Mouse (Mus musculus) CH12.LX (cell line): ENCODE data around the gene Trdn. TPM values are rescaled to one million over a fixed set of nuclear protein-coding genes. Genes with fewer than 3 reads are reported as not detected.

Source experiments
- DNase-seq: peaks from one replicate; pipeline ENCODE4 v3.0.0-alpha.2; 2013; ENCODE audit errors: extremely low read depth
- H3K27ac ChIP-seq: 2 replicates; pipeline ENCODE4 v1.5.1; 2012; ENCODE audit warnings: low read depth, mild to moderate bottlenecking, control low read depth, moderate library complexity; ENCODE audit not compliant: insufficient read depth
- H3K27me3 ChIP-seq: replicated peaks from 2 replicates; pipeline ENCODE3; 2012; ENCODE audit warnings: inconsistent platforms
- H3K36me3 ChIP-seq, 2 experiments: replicated peaks in 1 of 2; 2 replicates each; pipeline versions ENCODE3 to v1.6.1; 2012; ENCODE audit warnings: inconsistent platforms in 1 of 2, low read length in 1 of 2, mild to moderate bottlenecking in 1 of 2, mixed read lengths in 1 of 2, moderate library complexity in 1 of 2; ENCODE audit not compliant: control insufficient read depth in 1 of 2, insufficient read depth in 1 of 2
- H3K4me1 ChIP-seq, 2 experiments: 2 replicates each; pipeline ENCODE4 v1.6.1; 2012; ENCODE audit warnings: inconsistent platforms in 1 of 2, moderate library complexity in 1 of 2; ENCODE audit not compliant: insufficient read depth in 2 of 2, control insufficient read depth in 1 of 2
- H3K4me2 ChIP-seq: 2 replicates; pipeline ENCODE4 v1.6.1; 2012; ENCODE audit warnings: low read depth, mild to moderate bottlenecking, control low read depth; ENCODE audit not compliant: poor library complexity, insufficient read depth, severe bottlenecking
- H3K4me3 ChIP-seq, 3 experiments: fragments of 150-350 bp in 1 of 3; sonication (generic) in 1 of 3; replicated peaks in 1 of 3; 2 replicates each; pipeline versions ENCODE3 to v1.5.1; 2011 to 2012; ENCODE audit warnings: low read depth in 2 of 3, low read length in 2 of 3, mild to moderate bottlenecking in 2 of 3, moderate library complexity in 2 of 3, control low read depth in 1 of 3, improper control_type of control experiment in 1 of 3, inconsistent platforms in 1 of 3, mixed read lengths in 1 of 3; ENCODE audit not compliant: poor library complexity in 1 of 3
- H3K79me2 ChIP-seq: replicated peaks from 2 replicates; pipeline ENCODE4 v1.6.1; 2012; ENCODE audit warnings: mild to moderate bottlenecking, moderate library complexity; ENCODE audit not compliant: control insufficient read depth, poor library complexity, insufficient read depth, severe bottlenecking; ENCODE audit errors: extremely low read depth
- H3K9ac ChIP-seq: 2 replicates; pipeline ENCODE4 v1.6.1; 2012; ENCODE audit warnings: low read depth, mild to moderate bottlenecking, control low read depth, moderate library complexity; ENCODE audit not compliant: insufficient read depth
- H3K9me3 ChIP-seq: replicated peaks from 2 replicates; pipeline ENCODE3; 2012; ENCODE audit warnings: low read length, inconsistent platforms, mixed read lengths
- BHLHE40 ChIP-seq: IDR thresholded peaks from 2 replicates; pipeline ENCODE4 v1.6.1; 2011; ENCODE audit warnings: mild to moderate bottlenecking, low read depth, low read length, improper control_type of control experiment
- CTCF ChIP-seq, 2 experiments: IDR thresholded peaks in 1 of 2; conservative IDR thresholded peaks in 1 of 2; 2 replicates each; pipeline ENCODE4 v1.5.1; 2011 to 2012; ENCODE audit warnings: low read depth in 2 of 2, low read length in 2 of 2, improper control_type of control experiment in 1 of 2, inconsistent platforms in 1 of 2, mild to moderate bottlenecking in 1 of 2, moderate library complexity in 1 of 2
- E2F4 ChIP-seq: IDR thresholded peaks from 2 replicates; pipeline ENCODE4 v1.6.1; 2011; ENCODE audit warnings: low read depth, low read length, improper control_type of control experiment; ENCODE audit not compliant: insufficient replicate concordance
- EP300 ChIP-seq: IDR thresholded peaks from 2 replicates; pipeline ENCODE4 v1.6.1; 2011; ENCODE audit warnings: low read length, improper control_type of control experiment
- ETS1 ChIP-seq: conservative IDR thresholded peaks from 2 replicates; pipeline ENCODE4 v1.6.1; 2012; ENCODE audit warnings: low read depth, mild to moderate bottlenecking, inconsistent platforms, low read length, improper control_type of control experiment, moderate library complexity
- JUND ChIP-seq: conservative IDR thresholded peaks from 2 replicates; pipeline ENCODE4 v1.6.1; 2011; ENCODE audit warnings: low read depth, low read length, improper control_type of control experiment
- KAT2A ChIP-seq: IDR thresholded peaks from 2 replicates; pipeline ENCODE4 v1.6.1; 2012; ENCODE audit warnings: low read length, improper control_type of control experiment, inconsistent platforms; ENCODE audit not compliant: insufficient replicate concordance
- MAFK ChIP-seq: IDR thresholded peaks from 2 replicates; pipeline ENCODE4 v1.6.1; 2011; ENCODE audit warnings: low read length, improper control_type of control experiment; ENCODE audit not compliant: insufficient replicate concordance
- MEF2A ChIP-seq: IDR thresholded peaks from 2 replicates; pipeline ENCODE4 v1.6.1; 2014; ENCODE audit warnings: low read depth, mild to moderate bottlenecking, inconsistent platforms, low read length, improper control_type of control experiment, borderline replicate concordance
- NELFE ChIP-seq: IDR thresholded peaks from 2 replicates; pipeline ENCODE4 v1.6.1; 2011; ENCODE audit warnings: low read depth, low read length, improper control_type of control experiment
- NRF1 ChIP-seq: IDR thresholded peaks from 2 replicates; pipeline ENCODE4 v1.6.1; 2014; ENCODE audit warnings: low read depth, mild to moderate bottlenecking, inconsistent platforms, low read length, improper control_type of control experiment, moderate library complexity
- PAX5 ChIP-seq: IDR thresholded peaks from 2 replicates; pipeline ENCODE4 v1.6.1; 2012; ENCODE audit warnings: low read length, inconsistent platforms, mixed read lengths
- POLR2AphosphoS2 ChIP-seq: IDR thresholded peaks from 2 replicates; pipeline ENCODE4 v1.6.1; 2011; ENCODE audit warnings: low read depth, low read length, improper control_type of control experiment
- RCOR1 ChIP-seq: conservative IDR thresholded peaks from 2 replicates; pipeline ENCODE4 v1.6.1; 2012; ENCODE audit warnings: low read depth, mild to moderate bottlenecking, inconsistent platforms, low read length, improper control_type of control experiment
- USF1 ChIP-seq: IDR thresholded peaks from 2 replicates; pipeline ENCODE4 v1.6.1; 2014; ENCODE audit warnings: low read depth, mild to moderate bottlenecking, inconsistent platforms, low read length, improper control_type of control experiment
- USF2 ChIP-seq: conservative IDR thresholded peaks from 2 replicates; pipeline ENCODE4 v1.6.1; 2011; ENCODE audit warnings: low read depth, low read length, improper control_type of control experiment
- ZC3H11A ChIP-seq: IDR thresholded peaks from 2 replicates; pipeline ENCODE4 v1.6.1; 2012; ENCODE audit warnings: low read depth, mild to moderate bottlenecking, inconsistent platforms, low read length, improper control_type of control experiment
- ZKSCAN1 ChIP-seq: IDR thresholded peaks from 2 replicates; pipeline ENCODE4 v1.6.1; 2012; ENCODE audit warnings: low read depth, inconsistent platforms, low read length, improper control_type of control experiment, borderline replicate concordance
- ZNF384 ChIP-seq: IDR thresholded peaks from 2 replicates; pipeline ENCODE4 v1.6.1; 2012; ENCODE audit warnings: low read depth, low read length, improper control_type of control experiment, inconsistent platforms
- dilution Hi-C: fragments of 300-500 bp; cut with MboI; formaldehyde crosslinking; loops from 2 replicates; pipeline ENCODE4 v1.14.3; 2020; ENCODE audit warnings: low sequenced_read_pairs; ENCODE audit not compliant: extremely low pct_unique_long_range_greater_than_20kb, extremely low pct_ligation_motif_present
- in situ Hi-C: fragments of 300-500 bp; cut with MboI; formaldehyde crosslinking; loops from 3 replicates; pipeline ENCODE4 v1.14.3; 2019; ENCODE audit warnings: low sequenced_read_pairs, low pct_ligation_motif_present, low pct_unique_long_range_greater_than_20kb, mixed read lengths
- polyA plus RNA-seq: library from polyadenylated mRNA; unstranded; fragments of >175 nt; gene quantifications from 2 replicates; pipeline ENCODE4 v1.2.1, GENCODE M21; 2012; ENCODE audit warnings: low read depth; ENCODE audit not compliant: insufficient read length
- total RNA-seq, 2 experiments: library from RNA; depleted of rRNA; stranded (reverse); fragments of 300-350 nt in 1 of 2; fragments of >200 nt in 1 of 2; gene quantifications; 2 replicates each; pipeline ENCODE4 v1.2.3; 2012 to 2014

The Trdn gene
- total and polyA plus RNA-seq, 3 experiments, result not detected

- in situ Hi-C loops (no loop called here), dilution Hi-C loops (no loop called here)
- no peaks in the 10 kb centered on the region for H3K4me1 ChIP-seq
- peaks cover 23% of the 10 kb centered on the region for H3K9me3 ChIP-seq
- no peaks in the 10 kb centered on the region for H3K79me2 ChIP-seq
- H3K4me3 ChIP-seq, result no peak overlapping the region
- TF ChIP-seq EP300, result no peak
- no peak for TF ChIP-seq USF1
- H3K27ac ChIP-seq, result no peak overlapping the region
- no peak overlapping the region for H3K4me2 ChIP-seq
- no peak overlapping the region for H3K9ac ChIP-seq
- no peaks in the 10 kb centered on the region for H3K27me3 ChIP-seq
- no peak for DNase-seq
- H3K36me3 ChIP-seq, result no peaks in the 10 kb centered on the region
Measured at GRCm38 (mm10) chr10:33088403-33088802, 8.0 kb downstream of the Trdn start.

GRCm38 (mm10) chr10:33092400-33092799 lies 12.0 kb downstream of the Trdn start:
- Histone ChIP-seq H3K27ac (no peak overlapping the region), H3K4me1 (no peaks in the 10 kb centered on the region), H3K4me3 (no peak overlapping the region), H3K27me3 (no peaks in the 10 kb centered on the region), H3K79me2 (no peaks in the 10 kb centered on the region), H3K9ac (no peak overlapping the region), H3K9me3 (peaks cover 17% of the 10 kb centered on the region), H3K36me3 (no peaks in the 10 kb centered on the region), H3K4me2 (no peak overlapping the region)
- dilution Hi-C loops, result no loop called here
- no peak for TF ChIP-seq USF2
- no peak for TF ChIP-seq MAFK
- TF ChIP-seq POLR2AphosphoS2, result no peak
- no peak for TF ChIP-seq ETS1
- TF ChIP-seq MEF2A, result no peak
- TF ChIP-seq NELFE, result no peak
- no peak for TF ChIP-seq ZC3H11A
- no peak for TF ChIP-seq NRF1
- no peak for TF ChIP-seq BHLHE40
- TF ChIP-seq KAT2A, result no peak
- no peak for TF ChIP-seq E2F4
- TF ChIP-seq CTCF (conservative IDR thresholded peaks at IDR 0.05 in 1 of 2, IDR thresholded peaks at IDR 0.05 in 1 of 2; ENCODE audit: low read depth in 2 of 2, low read length in 2 of 2), result no peak
- TF ChIP-seq RCOR1, result no peak
- no peak for TF ChIP-seq ZNF384
- no peak for TF ChIP-seq ZKSCAN1
- no peak for TF ChIP-seq PAX5
- no peak for TF ChIP-seq JUND
- in situ Hi-C loops, result no loop called here
- no peak for DNase-seq
